Mouse (Mus musculus) lung, postnatal 0 days (tissue): ENCODE data around the gene Ablim2.

Experiments
- CTCF ChIP-seq: IDR thresholded peaks from 2 replicates; pipeline ENCODE4 v1.5.1; 2016; ENCODE audit warnings: antibody characterized with exemption, mild to moderate bottlenecking
- EP300 ChIP-seq: IDR thresholded peaks from 2 replicates; pipeline ENCODE4 v1.6.1; 2016; ENCODE audit warnings: antibody characterized with exemption, mild to moderate bottlenecking, control low read depth

- TF ChIP-seq CTCF (peak; percentile 66), EP300 (no peak)
Observed at GRCm38 (mm10) chr5:35884262-35884661, 126.6 kb downstream of the Ablim2 start.
